Mouse (Mus musculus): ENCODE measurements around the gene Gys2. TPM values are rescaled to one million over a fixed set of nuclear protein-coding genes. Genes with fewer than 3 reads are reported as not detected.
A peak's percentile ranks its signal among the peaks of the same experiment; 100 is the strongest.
"Not testable (repeated sequence)": the region's sequence is repeated elsewhere in the genome, so short reads cannot be mapped to it uniquely, and the experiment has no call there.

Gys2 gene
- polyA plus RNA-seq, 1 experiment from 2014 or later = 1.7 TPM

- H3K36me3 ChIP-seq (ENCODE audit: control insufficient read depth, insufficient read depth, low read length) = no peaks in the 10 kb centered on the region
- H3K4me1 ChIP-seq (ENCODE audit: control insufficient read depth, insufficient read depth, low read length) = 0 out of 2 replicates have a peak, but pooled peaks cover 4% of the 10 kb centered on the region
- no peak overlapping the region for H3K27ac ChIP-seq (ENCODE audit: low read length)
- H3K4me3 ChIP-seq (ENCODE audit: low read length) = peak overlapping the region; percentile 55
- peak overlapping the region; percentile 64 for H3K9ac ChIP-seq (ENCODE audit: low read depth, low read length)
- peak; percentile 69 for ATAC-seq
- 3% methylated on average over 30 of the region's 30 CpGs for WGBS
- 0 out of 2 replicates have a peak, but pooled peaks cover 6% of the 10 kb centered on the region for H3K27me3 ChIP-seq (replicated peaks; ENCODE audit: control insufficient read depth, insufficient read depth, low read length)
- H3K4me2 ChIP-seq (ENCODE audit: low read depth, low read length) = peak overlapping the region; percentile 94
- H3K9me3 ChIP-seq (ENCODE audit: control insufficient read depth, low read length) = no peaks in the 10 kb centered on the region
Measured at GRCm38 (mm10) chr6:142507033-142507784, 34.3 kb upstream of the Gys2 start.

GRCm38 (mm10) chr6:142506338-142507032 is 33.6 kb upstream of the Gys2 start:
- no peaks in the 10 kb centered on the region for H3K36me3 ChIP-seq (ENCODE audit: control insufficient read depth, insufficient read depth, low read length)
- 18% methylated on average over 10 of the region's 10 CpGs for WGBS
- 0 out of 2 replicates have a peak, but pooled peaks cover 4% of the 10 kb centered on the region for H3K4me1 ChIP-seq (ENCODE audit: control insufficient read depth, insufficient read depth, low read length)
- H3K9me3 ChIP-seq (ENCODE audit: control insufficient read depth, low read length) = no peaks in the 10 kb centered on the region
- H3K27ac ChIP-seq (ENCODE audit: low read length) = no peak overlapping the region
- no peak overlapping the region; the same call in 1 of the 2 replicates for H3K9ac ChIP-seq (ENCODE audit: low read depth, low read length)
- 0 out of 2 replicates have a peak, but pooled peaks cover 6% of the 10 kb centered on the region for H3K27me3 ChIP-seq (replicated peaks; ENCODE audit: control insufficient read depth, insufficient read depth, low read length)
- peak overlapping the region; percentile 94 for H3K4me2 ChIP-seq (ENCODE audit: low read depth, low read length)
- ATAC-seq = no peak
- H3K4me3 ChIP-seq (ENCODE audit: low read length) = peak overlapping the region; percentile 55

- H3K9me3 ChIP-seq (ENCODE audit: control insufficient read depth, low read length) = no peaks in the 10 kb centered on the region
- H3K27ac ChIP-seq (ENCODE audit: low read length) = no peak overlapping the region
- 0 out of 2 replicates have a peak, but pooled peaks cover 4% of the 10 kb centered on the region for H3K4me1 ChIP-seq (ENCODE audit: control insufficient read depth, insufficient read depth, low read length)
- no peaks in the 10 kb centered on the region for H3K27me3 ChIP-seq (replicated peaks; ENCODE audit: control insufficient read depth, insufficient read depth, low read length)
- ATAC-seq = no peak
- no peak overlapping the region for H3K9ac ChIP-seq (ENCODE audit: low read depth, low read length)
- 70% methylated on average over 8 of the region's 8 CpGs for WGBS
- no peak overlapping the region for H3K4me3 ChIP-seq (ENCODE audit: low read length)
- H3K4me2 ChIP-seq (ENCODE audit: low read depth, low read length) = no peak overlapping the region
- no peaks in the 10 kb centered on the region for H3K36me3 ChIP-seq (ENCODE audit: control insufficient read depth, insufficient read depth, low read length)
Measured at GRCm38 (mm10) chr6:142503601-142504000, 30.7 kb upstream of the Gys2 start.

- ATAC-seq = no peak
- no peak overlapping the region for H3K27ac ChIP-seq (ENCODE audit: low read length)
- H3K4me2 ChIP-seq (ENCODE audit: low read depth, low read length) = no peak overlapping the region
Measured at GRCm38 (mm10) chr6:142502519-142503125, 29.7 kb upstream of the Gys2 start.

GRCm38 (mm10) chr6:142490114-142490513 is 17.2 kb upstream of the Gys2 start:
- H3K4me3 ChIP-seq (ENCODE audit: low read length); H3K9ac ChIP-seq (ENCODE audit: low read depth, low read length); H3K27ac ChIP-seq (ENCODE audit: low read length); ATAC-seq; H3K27me3 ChIP-seq (replicated peaks; ENCODE audit: control insufficient read depth, insufficient read depth, low read length); H3K4me2 ChIP-seq (ENCODE audit: low read depth, low read length); H3K9me3 ChIP-seq (ENCODE audit: control insufficient read depth, low read length); H3K36me3 ChIP-seq (ENCODE audit: control insufficient read depth, insufficient read depth, low read length); H3K4me1 ChIP-seq (ENCODE audit: control insufficient read depth, insufficient read depth, low read length): not testable (repeated sequence)
- 79% methylated on average over 6 of the region's 6 CpGs for WGBS

More at GRCm38 (mm10) chr6:142502519-142503125, 29.7 kb upstream of the Gys2 start:
- no peaks in the 10 kb centered on the region for H3K36me3 ChIP-seq (ENCODE audit: control insufficient read depth, insufficient read depth, low read length)
- no peaks in the 10 kb centered on the region for H3K9me3 ChIP-seq (ENCODE audit: control insufficient read depth, low read length)
- H3K4me3 ChIP-seq (ENCODE audit: low read length) = no peak overlapping the region
- H3K4me1 ChIP-seq (ENCODE audit: control insufficient read depth, insufficient read depth, low read length) = 0 out of 2 replicates have a peak, but pooled peaks cover 4% of the 10 kb centered on the region
- no peak overlapping the region for H3K9ac ChIP-seq (ENCODE audit: low read depth, low read length)
- H3K27me3 ChIP-seq (replicated peaks; ENCODE audit: control insufficient read depth, insufficient read depth, low read length) = no peaks in the 10 kb centered on the region
- WGBS = 80% methylated on average over 10 of the region's 10 CpGs

- Histone ChIP-seq H3K27ac (ENCODE audit: low read length) (no peak overlapping the region), H3K36me3 (ENCODE audit: control insufficient read depth, insufficient read depth, low read length) (no peaks in the 10 kb centered on the region), H3K4me2 (ENCODE audit: low read depth, low read length) (no peak overlapping the region), H3K27me3 (replicated peaks; ENCODE audit: control insufficient read depth, insufficient read depth, low read length) (no peaks in the 10 kb centered on the region), H3K9ac (ENCODE audit: low read depth, low read length) (no peak overlapping the region), H3K4me1 (ENCODE audit: control insufficient read depth, insufficient read depth, low read length) (no peaks in the 10 kb centered on the region), H3K9me3 (ENCODE audit: control insufficient read depth, low read length) (no peaks in the 10 kb centered on the region), H3K4me3 (ENCODE audit: low read length) (no peak overlapping the region)
- no peak for ATAC-seq
- 90% methylated on average over 9 of the region's 9 CpGs for WGBS
Measured at GRCm38 (mm10) chr6:142487638-142488037, 14.7 kb upstream of the Gys2 start.

GRCm38 (mm10) chr6:142485478-142486123 is 12.7 kb upstream of the Gys2 start:
- 91% methylated on average over 4 of the region's 4 CpGs for WGBS
- ATAC-seq = no peak
- H3K4me1 ChIP-seq (ENCODE audit: control insufficient read depth, insufficient read depth, low read length) = no peaks in the 10 kb centered on the region

GRCm38 (mm10) chr6:142477239-142477638 is 4.3 kb upstream of the Gys2 start:
- 68% methylated on average over 7 of the region's 7 CpGs for WGBS
- H3K27ac ChIP-seq (ENCODE audit: low read length) = no peak overlapping the region
- ATAC-seq = no peak
- H3K4me1 ChIP-seq (ENCODE audit: control insufficient read depth, insufficient read depth, low read length) = no peaks in the 10 kb centered on the region
- H3K36me3 ChIP-seq (ENCODE audit: control insufficient read depth, insufficient read depth, low read length) = no peaks in the 10 kb centered on the region
- H3K27me3 ChIP-seq (replicated peaks; ENCODE audit: control insufficient read depth, insufficient read depth, low read length) = no peaks in the 10 kb centered on the region
- no peak overlapping the region for H3K4me3 ChIP-seq (ENCODE audit: low read length)
- no peaks in the 10 kb centered on the region for H3K9me3 ChIP-seq (ENCODE audit: control insufficient read depth, low read length)
- no peak overlapping the region for H3K4me2 ChIP-seq (ENCODE audit: low read depth, low read length)
- H3K9ac ChIP-seq (ENCODE audit: low read depth, low read length) = no peak overlapping the region

More at GRCm38 (mm10) chr6:142485478-142486123, 12.7 kb upstream of the Gys2 start:
- Histone ChIP-seq H3K9me3 (ENCODE audit: control insufficient read depth, low read length) (no peaks in the 10 kb centered on the region), H3K4me2 (ENCODE audit: low read depth, low read length) (no peak overlapping the region), H3K4me3 (ENCODE audit: low read length) (no peak overlapping the region), H3K27ac (ENCODE audit: low read length) (no peak overlapping the region), H3K27me3 (replicated peaks; ENCODE audit: control insufficient read depth, insufficient read depth, low read length) (no peaks in the 10 kb centered on the region), H3K36me3 (ENCODE audit: control insufficient read depth, insufficient read depth, low read length) (no peaks in the 10 kb centered on the region), H3K9ac (ENCODE audit: low read depth, low read length) (no peak overlapping the region)

GRCm38 (mm10) chr6:142471141-142471540 is 1.8 kb downstream of the Gys2 start:
- Histone ChIP-seq H3K4me2 (ENCODE audit: low read depth, low read length) (no peak overlapping the region), H3K4me1 (ENCODE audit: control insufficient read depth, insufficient read depth, low read length) (no peaks in the 10 kb centered on the region), H3K36me3 (ENCODE audit: control insufficient read depth, insufficient read depth, low read length) (no peaks in the 10 kb centered on the region), H3K4me3 (ENCODE audit: low read length) (no peak overlapping the region), H3K9me3 (ENCODE audit: control insufficient read depth, low read length) (no peaks in the 10 kb centered on the region), H3K27ac (ENCODE audit: low read length) (no peak overlapping the region), H3K27me3 (replicated peaks; ENCODE audit: control insufficient read depth, insufficient read depth, low read length) (no peaks in the 10 kb centered on the region), H3K9ac (ENCODE audit: low read depth, low read length) (no peak overlapping the region)
- 70% methylated on average over 8 of the region's 8 CpGs for WGBS
- 0 out of 2 replicates have a peak, but pooled peaks have one; percentile 28 for ATAC-seq

All from intestine, embryonic 16.5 days (tissue).